11 mouse cellular contexts compared by ENCODE assay signal in genomic region chr7:80635866-80636265, GRCm38 (mm10). TPM values are rescaled to one million over a fixed set of nuclear protein-coding genes. Genes with fewer than 3 reads are reported as not detected.
DNase-seq lines count a peak whose midpoint lies in the region; ATAC-seq lines count a peak whose summit lies in the region.
"Had no signal": no experiment of that assay in that cellular context is flagged by ENCODE, and none has a peak within 500 bp of the region (broad histone marks: within the 10 kb centered on the region; RNA-seq: fewer than 3 reads in every experiment).

No protein-coding gene starts in this region.

- 21% methylated on average over 5 of the region's 5 CpGs for WGBS in intestine, embryonic 14.5 days
- 28% methylated on average over 5 of the region's 5 CpGs for WGBS in intestine, embryonic 16.5 days
- WGBS in lung, embryonic 15.5 days, result 18% methylated on average over 5 of the region's 5 CpGs
- 10% methylated on average over 5 of the region's 5 CpGs for WGBS in heart, embryonic 14.5 days

- no peak for DNase-seq in intestine, embryonic 14.5 days (ENCODE audit: low spot score)
- no peak for DNase-seq in lung, postnatal 10 days
- no peak for DNase-seq in urinary bladder, postnatal 10 days (ENCODE audit: low spot score)
- DNase-seq: adrenal gland, postnatal 25 days had no signal

- no peaks in the 10 kb centered on the region for H3K36me3 ChIP-seq in intestine, embryonic 14.5 days (ENCODE audit: control insufficient read depth, insufficient read depth, low read length)
- H3K36me3 ChIP-seq in intestine, embryonic 16.5 days (ENCODE audit: control insufficient read depth, insufficient read depth, low read length), result no peaks in the 10 kb centered on the region
- no peaks in the 10 kb centered on the region for H3K36me3 ChIP-seq in lung, embryonic 15.5 days
- H3K36me3 ChIP-seq in heart, embryonic 14.5 days (ENCODE audit: control insufficient read depth, insufficient read depth, low read length), result no peaks in the 10 kb centered on the region

- ATAC-seq in intestine, embryonic 14.5 days (replicated peaks; ENCODE audit: low FRiP score, low TSS enrichment, low read depth), result peak; percentile 61; the same call in 1 of the 2 replicates
- no peak for ATAC-seq in intestine, embryonic 16.5 days
- peak; percentile 47; the same call in 1 of the 2 replicates for ATAC-seq in lung, embryonic 15.5 days (ENCODE audit: borderline replicate concordance, extremely low read depth, low FRiP score, low TSS enrichment)
- no peak for ATAC-seq in heart, embryonic 14.5 days (ENCODE audit: insufficient number of reproducible peaks, insufficient read depth, low FRiP score, low read depth)
- peak; percentile 43; the same call in 1 of the 2 replicates for ATAC-seq in megakaryocyte-erythroid progenitor cell, adult 5-6 weeks (replicated peaks; ENCODE audit: low FRiP score, low TSS enrichment, poor library complexity, severe bottlenecking)

- H3K4me3 ChIP-seq in intestine, embryonic 14.5 days (ENCODE audit: low read depth, low read length), result no peak overlapping the region
- H3K4me3 ChIP-seq in intestine, embryonic 16.5 days (ENCODE audit: low read length), result no peak overlapping the region
- no peak overlapping the region for H3K4me3 ChIP-seq in lung, embryonic 15.5 days
- no peak overlapping the region for H3K4me3 ChIP-seq in heart, embryonic 14.5 days (ENCODE audit: control insufficient read depth in 1 of 2, insufficient read depth in 1 of 2, low read depth in 1 of 2, low read length in 2 of 2)
- H3K4me3 ChIP-seq: erythroblast, embryonic 14.5 days had no signal

- no peaks in the 10 kb centered on the region for H3K9me3 ChIP-seq in intestine, embryonic 14.5 days (ENCODE audit: control insufficient read depth, low read length)
- no peaks in the 10 kb centered on the region for H3K9me3 ChIP-seq in intestine, embryonic 16.5 days (ENCODE audit: control insufficient read depth, low read length)
- H3K9me3 ChIP-seq in lung, embryonic 15.5 days, result no peaks in the 10 kb centered on the region
- no peaks in the 10 kb centered on the region for H3K9me3 ChIP-seq in heart, embryonic 14.5 days (ENCODE audit: control insufficient read depth, low read length)

- no peak overlapping the region for H3K27ac ChIP-seq in intestine, embryonic 14.5 days (ENCODE audit: low read depth)
- no peak overlapping the region for H3K27ac ChIP-seq in intestine, embryonic 16.5 days (ENCODE audit: low read length)
- no peak overlapping the region for H3K27ac ChIP-seq in lung, embryonic 15.5 days
- peak overlapping the region; percentile 10 to 35; a peak in 2 of 4 replicates for H3K27ac ChIP-seq in heart, embryonic 14.5 days (replicated peaks in 1 of 2; ENCODE audit: control insufficient read depth in 1 of 2, insufficient read depth in 1 of 2, low read depth in 2 of 2, low read length in 2 of 2)
- H3K27ac ChIP-seq: stomach, postnatal 0 days had no signal

- H3K4me2 ChIP-seq in intestine, embryonic 14.5 days (ENCODE audit: low read length), result no peak overlapping the region
- H3K4me2 ChIP-seq in intestine, embryonic 16.5 days (ENCODE audit: low read depth, low read length), result no peak overlapping the region
- H3K4me2 ChIP-seq in lung, embryonic 15.5 days, result no peak overlapping the region
- H3K4me2 ChIP-seq in heart, embryonic 14.5 days (ENCODE audit: low read length), result no peak overlapping the region

- no peaks in the 10 kb centered on the region for H3K27me3 ChIP-seq in intestine, embryonic 14.5 days (replicated peaks; ENCODE audit: control insufficient read depth, insufficient read depth, low read length)
- H3K27me3 ChIP-seq in intestine, embryonic 16.5 days (replicated peaks; ENCODE audit: control insufficient read depth, insufficient read depth, low read length), result no peaks in the 10 kb centered on the region
- no peaks in the 10 kb centered on the region for H3K27me3 ChIP-seq in lung, embryonic 15.5 days
- no peaks in the 10 kb centered on the region for H3K27me3 ChIP-seq in heart, embryonic 14.5 days (ENCODE audit: control insufficient read depth, insufficient read depth, low read length)
- H3K27me3 ChIP-seq: CH12.LX had no signal

- H3K4me1 ChIP-seq in intestine, embryonic 14.5 days (replicated peaks; ENCODE audit: control insufficient read depth, insufficient read depth, low read length), result peaks cover 33% of the 10 kb centered on the region
- peaks cover 27% of the 10 kb centered on the region for H3K4me1 ChIP-seq in intestine, embryonic 16.5 days (ENCODE audit: control insufficient read depth, insufficient read depth, low read length)
- peaks cover 41% of the 10 kb centered on the region for H3K4me1 ChIP-seq in lung, embryonic 15.5 days
- peaks cover 21 to 35% of the 10 kb centered on the region in 2 experiments for H3K4me1 ChIP-seq in heart, embryonic 14.5 days (ENCODE audit: control insufficient read depth in 2 of 2, insufficient read depth in 2 of 2, low read length in 2 of 2)

- H3K9ac ChIP-seq in intestine, embryonic 14.5 days (ENCODE audit: low read length), result no peak overlapping the region
- no peak overlapping the region for H3K9ac ChIP-seq in intestine, embryonic 16.5 days (ENCODE audit: low read depth, low read length)
- no peak overlapping the region for H3K9ac ChIP-seq in lung, embryonic 15.5 days
- no peak overlapping the region for H3K9ac ChIP-seq in heart, embryonic 14.5 days (ENCODE audit: low read length)

RNA-seq across cellular contexts. Expression of gene Crtc3, which starts 52.8 kb away (rescaled TPM):
- 19.6 and 19.8 TPM in 2 replicates for polyA plus RNA-seq in intestine, embryonic 14.5 days (2014; fragmentation: Nextera tagmentation; extraction: Ambion mirVana)
- 9.6 and 11.8 TPM in 2 replicates for polyA plus RNA-seq in intestine, embryonic 16.5 days (2015; fragmentation: Nextera tagmentation; extraction: Ambion mirVana)
- polyA plus RNA-seq in lung, embryonic 15.5 days (2015; fragmentation: Nextera tagmentation; extraction: Ambion mirVana), result 22.7 and 26.1 TPM in 2 replicates
- 16.2 and 18.5 TPM in 2 replicates for polyA plus RNA-seq in heart, embryonic 14.5 days (2014; fragmentation: Nextera tagmentation; extraction: Ambion mirVana)
- total RNA-seq in megakaryocyte-erythroid progenitor cell, adult 5-6 weeks (2014; fragmentation: Nextera tagmentation), result 29.1 and 29.3 TPM in 2 replicates
- 8.2 and 14.8 TPM in 2 replicates for total RNA-seq in megakaryocyte-erythroid progenitor cell, adult 5-6 weeks (2017)

Comparison
In these comparisons a context has a peak if more than half of its experiments do, and no peak if none do; other contexts are left out.
1. ATAC-seq: peak in intestine, embryonic 14.5 days (single experiment), lung, embryonic 15.5 days (single experiment) and megakaryocyte-erythroid progenitor cell, adult 5-6 weeks (single experiment); none in intestine, embryonic 16.5 days (single experiment) and heart, embryonic 14.5 days (single experiment).
2. H3K27ac ChIP-seq: peak in heart, embryonic 14.5 days (2 of 2); none in intestine, embryonic 14.5 days (single experiment), intestine, embryonic 16.5 days (single experiment) and lung, embryonic 15.5 days (single experiment).